Mouse (Mus musculus): Measurements from ENCODE around the gene Magea5. TPM values are rescaled to one million over a fixed set of nuclear protein-coding genes. Genes with fewer than 3 reads are reported as not detected.
"Not testable (repeated sequence)": the region's sequence is repeated elsewhere in the genome, so short reads cannot be mapped to it uniquely, and the experiment has no call there.

Gene Magea5
- not detected in 2 replicates for polyA plus RNA-seq (2016; fragmentation: Nextera tagmentation; extraction: Ambion mirVana)

DNA sequence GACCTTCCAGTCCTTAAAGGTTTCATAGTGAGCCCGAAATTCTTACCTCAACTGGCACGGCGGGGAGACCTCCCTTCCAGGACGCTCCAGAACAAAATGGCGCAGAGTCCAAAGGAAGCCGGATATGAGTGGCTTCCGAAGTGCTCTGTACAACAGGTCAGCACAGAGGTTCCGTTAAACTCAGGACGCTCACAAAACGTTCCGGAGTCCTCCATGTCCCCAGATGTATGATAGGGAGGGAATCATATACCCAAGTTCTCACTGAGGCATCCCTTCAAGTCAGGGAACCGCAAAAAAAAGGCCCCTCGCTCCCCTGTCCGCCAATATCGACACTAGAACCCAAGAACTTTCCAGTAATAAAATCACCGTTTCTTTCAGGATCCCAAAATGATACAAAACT lies at the start of gene Magea5:
Gene Magea5 (minus strand): TSS at position 101 of the 400 bp plus-strand sequence.
- 90% methylated on average over 16 of the region's 16 CpGs for WGBS
- not testable (repeated sequence) for H3K27ac ChIP-seq; H3K9ac ChIP-seq (replicated peaks); H3K4me3 ChIP-seq (replicated peaks); H3K9me3 ChIP-seq; H3K4me2 ChIP-seq; H3K4me1 ChIP-seq (replicated peaks); ATAC-seq (ENCODE audit: insufficient number of reproducible peaks, insufficient read depth, low FRiP score, low TSS enrichment, low read depth); H3K27me3 ChIP-seq; H3K36me3 ChIP-seq

DNA sequence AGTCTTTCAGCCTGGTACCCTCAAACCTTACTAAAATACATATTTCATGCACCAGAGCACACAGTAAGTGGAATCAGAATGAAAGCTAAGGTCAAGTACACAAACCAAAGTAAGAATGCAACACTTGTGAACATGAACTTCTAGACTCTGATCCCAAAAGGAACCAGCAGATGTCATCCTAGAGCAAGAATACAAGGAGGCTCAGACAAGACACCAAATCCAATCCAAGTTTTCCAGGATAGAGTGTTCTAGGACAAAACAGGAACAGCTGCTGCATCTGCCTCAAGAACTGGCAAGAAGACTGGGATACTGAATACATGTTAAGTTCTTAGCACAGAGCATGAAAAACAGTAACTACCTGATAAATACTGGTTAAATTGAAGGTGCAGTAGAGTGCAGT lies 35.1 kb upstream of the Magea5 start:
- no peaks in the 10 kb centered on the region for H3K27me3 ChIP-seq
- no peaks in the 10 kb centered on the region for H3K9me3 ChIP-seq
- H3K4me3 ChIP-seq (replicated peaks), result no peak overlapping the region
- H3K36me3 ChIP-seq, result no peaks in the 10 kb centered on the region
- H3K4me2 ChIP-seq, result no peak overlapping the region
- ATAC-seq (ENCODE audit: insufficient number of reproducible peaks, insufficient read depth, low FRiP score, low TSS enrichment, low read depth), result no peak
- no peak overlapping the region for H3K9ac ChIP-seq (replicated peaks)
- no peak overlapping the region for H3K27ac ChIP-seq
- H3K4me1 ChIP-seq (replicated peaks), result no peaks in the 10 kb centered on the region

DNA sequence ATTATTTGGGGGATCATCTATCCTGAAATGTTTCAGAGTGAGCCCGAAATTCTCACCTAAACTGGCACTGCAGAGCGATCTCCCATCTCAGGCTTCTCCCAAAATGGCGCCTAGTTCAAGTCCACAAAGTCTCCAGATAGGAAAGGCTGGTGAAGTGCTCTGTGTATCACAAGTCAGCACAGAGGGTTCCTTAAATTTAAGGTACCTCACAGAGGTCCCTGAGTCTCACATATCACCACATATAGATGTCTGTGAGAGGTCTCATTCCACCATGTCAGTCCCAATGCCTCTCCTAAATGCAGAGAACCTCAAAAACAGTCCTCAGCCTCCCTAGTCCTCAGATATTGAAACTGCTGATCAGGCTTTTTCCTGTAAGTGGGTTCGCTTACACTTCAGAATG lies 30.6 kb upstream of the Magea5 start, which contains the start of gene Magea2:
Gene Magea2 (minus strand): TSS at position 101 of the 400 bp plus-strand sequence.
- not testable (repeated sequence) for ATAC-seq (ENCODE audit: insufficient number of reproducible peaks, insufficient read depth, low FRiP score, low TSS enrichment, low read depth)
- 82% methylated on average over 4 of the region's 4 CpGs for WGBS

DNA sequence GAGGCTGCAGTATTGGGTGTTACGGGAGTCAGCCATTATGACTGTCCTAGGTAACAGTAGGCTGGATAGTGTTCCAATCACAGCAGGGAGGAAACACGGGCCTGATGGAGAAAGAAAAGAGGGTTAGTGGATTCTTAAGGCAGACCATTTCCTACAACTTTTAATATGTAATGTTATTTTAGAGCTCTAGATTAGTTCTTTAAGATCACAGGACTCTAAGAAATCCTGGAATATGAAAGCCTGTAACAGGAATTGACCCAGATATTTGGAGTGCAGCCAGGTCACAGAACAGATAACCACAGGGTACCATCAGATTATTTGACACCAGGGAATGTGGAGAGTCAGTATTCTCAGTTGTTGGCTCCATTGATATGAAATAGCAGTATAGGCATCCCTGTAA lies 26.7 kb upstream of the Magea5 start, which contains the start of gene Magea1:
Gene Magea1 (minus strand): TSS at position 101 of the 400 bp plus-strand sequence.
- 100% methylated on average over 1 of the region's 2 CpGs for WGBS
- not testable (repeated sequence) for H3K27me3 ChIP-seq; H3K4me1 ChIP-seq (replicated peaks); H3K36me3 ChIP-seq; ATAC-seq (ENCODE audit: insufficient number of reproducible peaks, insufficient read depth, low FRiP score, low TSS enrichment, low read depth); H3K27ac ChIP-seq; H3K9ac ChIP-seq (replicated peaks); H3K4me3 ChIP-seq (replicated peaks); H3K9me3 ChIP-seq; H3K4me2 ChIP-seq

More for the DNA sequence above, 30.6 kb upstream of the Magea5 start, which contains the start of gene Magea2:
- not testable (repeated sequence) for H3K9me3 ChIP-seq; H3K27ac ChIP-seq; H3K4me1 ChIP-seq (replicated peaks); H3K4me2 ChIP-seq; H3K9ac ChIP-seq (replicated peaks); H3K36me3 ChIP-seq; H3K27me3 ChIP-seq; H3K4me3 ChIP-seq (replicated peaks)

Other genes with a start within 250 kb of the Magea5 start
- gene Cldn34b1, start 172.9 kb downstream of the Magea5 start, polyA plus RNA-seq (2016; fragmentation: Nextera tagmentation; extraction: Ambion mirVana), result not detected in 2 replicates
- not detected in 2 replicates for gene Magea6, start 127.2 kb downstream of the Magea5 start, polyA plus RNA-seq (2016; fragmentation: Nextera tagmentation; extraction: Ambion mirVana)
- not detected in 2 replicates for gene Magea3, start 113.6 kb downstream of the Magea5 start, polyA plus RNA-seq (2016; fragmentation: Nextera tagmentation; extraction: Ambion mirVana)
- not detected in 2 replicates for gene Magea8, start 67.3 kb downstream of the Magea5 start, polyA plus RNA-seq (2016; fragmentation: Nextera tagmentation; extraction: Ambion mirVana)
- gene Magea1, start 26.6 kb upstream of the Magea5 start, polyA plus RNA-seq (2016; fragmentation: Nextera tagmentation; extraction: Ambion mirVana), result not detected in 2 replicates
- not detected in 2 replicates for gene Magea2, start 30.5 kb upstream of the Magea5 start, polyA plus RNA-seq (2016; fragmentation: Nextera tagmentation; extraction: Ambion mirVana)
- not detected in 2 replicates for gene Cldn34b2, start 65.3 kb upstream of the Magea5 start, polyA plus RNA-seq (2016; fragmentation: Nextera tagmentation; extraction: Ambion mirVana)
- gene Sat1, start 153.3 kb upstream of the Magea5 start, polyA plus RNA-seq (2016; fragmentation: Nextera tagmentation; extraction: Ambion mirVana), result 84.3 and 88.1 TPM in 2 replicates
- gene Acot9, start 199.3 kb upstream of the Magea5 start, polyA plus RNA-seq (2016; fragmentation: Nextera tagmentation; extraction: Ambion mirVana), result 25.2 and 25.9 TPM in 2 replicates

Data from limb, embryonic 12.5 days (tissue).